Mouse (Mus musculus) lung, postnatal 0 days (tissue): ENCODE measurements around the gene Ccdc27.

ENCODE experiments used
- CTCF ChIP-seq: IDR thresholded peaks from 2 replicates; pipeline ENCODE4 v1.5.1; 2016; ENCODE audit warnings: antibody characterized with exemption, mild to moderate bottlenecking
- EP300 ChIP-seq: IDR thresholded peaks from 2 replicates; pipeline ENCODE4 v1.6.1; 2016; ENCODE audit warnings: antibody characterized with exemption, mild to moderate bottlenecking, control low read depth

DNA sequence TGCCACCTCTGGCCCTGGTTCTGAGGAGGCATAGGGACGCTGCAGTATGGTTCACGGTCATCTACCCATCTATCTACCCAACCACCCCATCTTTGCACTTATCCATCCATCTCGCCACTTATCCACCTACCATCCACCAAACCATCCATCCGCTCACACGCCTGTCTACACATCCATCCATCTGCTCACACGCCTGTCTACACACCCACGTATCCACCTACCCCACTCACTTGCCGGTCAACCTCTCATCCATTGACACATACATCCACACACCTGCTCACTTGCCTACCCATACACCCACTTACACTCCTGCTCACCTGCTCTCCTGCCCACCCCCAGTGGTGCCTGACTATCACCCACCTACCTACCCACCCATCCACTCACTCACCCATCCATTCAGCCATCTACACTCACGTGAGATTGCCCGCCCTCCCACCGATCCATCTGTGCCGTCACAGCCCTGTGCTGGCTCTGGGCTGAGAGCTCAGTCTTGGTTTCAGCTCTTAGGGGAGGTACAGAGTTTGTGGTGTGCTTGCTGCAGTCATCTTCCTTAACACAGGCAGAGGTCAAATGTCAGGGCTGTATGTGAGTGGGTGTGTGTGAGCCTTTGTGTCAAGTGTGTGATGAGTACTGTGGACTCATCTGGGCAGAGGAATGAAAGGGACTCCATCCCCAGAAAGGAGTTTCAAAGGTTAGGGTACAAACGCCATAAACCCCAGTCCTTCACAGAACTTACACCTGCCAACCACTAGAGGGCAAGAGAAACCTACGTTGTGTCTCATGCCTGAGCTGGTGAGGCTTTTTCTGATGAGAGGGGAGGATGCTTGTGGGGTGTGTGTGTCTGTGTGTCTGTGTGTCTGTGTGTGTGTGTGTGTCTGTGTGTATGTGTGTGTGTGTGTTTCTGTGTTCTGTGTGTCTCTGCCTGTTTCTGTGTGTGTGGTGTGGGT, 22.6 kb upstream of the Ccdc27 start:
- peak; percentile 89 for TF ChIP-seq CTCF
- TF ChIP-seq EP300 = no peak
